Mouse (Mus musculus): ENCODE measurements at regions not wholly inside any gene's neighbourhood (a gene's known extent, or its start where the extent isn't known, plus 50 kb on each side); places are given as distances from the start of the nearest gene placed in this dataset.

GRCm38 (mm10) chr1:92776353-92776752, 55.1 kb upstream of the Gpc1 start:
- no peak for DNase-seq (ENCODE audit: low read depth)

- DNase-seq (ENCODE audit: low read depth), result no peak
Measured at GRCm38 (mm10) chr1:92775908-92776307, 55.5 kb upstream of the Gpc1 start.

- no peak for DNase-seq (ENCODE audit: low read depth)
Measured at GRCm38 (mm10) chr1:92774743-92775692, 56.4 kb upstream of the Gpc1 start.

- DNase-seq (ENCODE audit: low read depth), result no peak
Measured at GRCm38 (mm10) chr1:92774006-92774405, 57.4 kb upstream of the Gpc1 start.

GRCm38 (mm10) chr1:92772784-92773113, 58.7 kb upstream of the Gpc1 start:
- no peak for DNase-seq (ENCODE audit: low read depth)

GRCm38 (mm10) chr1:92772101-92772783, 59.2 kb upstream of the Gpc1 start:
- peak; percentile 70 for DNase-seq (ENCODE audit: low read depth)

- DNase-seq (ENCODE audit: low read depth), result peak; percentile 60
Measured at GRCm38 (mm10) chr1:92769696-92770095, 61.7 kb upstream of the Gpc1 start.

GRCm38 (mm10) chr1:92769156-92769555, 62.3 kb upstream of the Gpc1 start:
- no peak for DNase-seq (ENCODE audit: low read depth)

- DNase-seq (ENCODE audit: low read depth), result no peak
Measured at GRCm38 (mm10) chr1:92766496-92766895, 64.9 kb upstream of the Gpc1 start.

- DNase-seq (ENCODE audit: low read depth), result peak; percentile 67
Measured at GRCm38 (mm10) chr1:92754793-92755488, 76.5 kb upstream of the Gpc1 start.

- peak; percentile 84 for DNase-seq (ENCODE audit: low read depth)
Measured at GRCm38 (mm10) chr1:92751700-92752136, 79.7 kb upstream of the Gpc1 start.

GRCm38 (mm10) chr1:92749475-92749874, 82.0 kb upstream of the Gpc1 start:
- no peak for DNase-seq (ENCODE audit: low read depth)

- DNase-seq (ENCODE audit: low read depth), result peak; percentile 64
Measured at GRCm38 (mm10) chr1:92745284-92745683, 86.2 kb upstream of the Gpc1 start.

- DNase-seq (ENCODE audit: low read depth), result peak; percentile 44
Measured at GRCm38 (mm10) chr1:92744528-92745241, 86.8 kb upstream of the Gpc1 start.

GRCm38 (mm10) chr1:92742881-92743621, 88.4 kb upstream of the Gpc1 start:
- DNase-seq (ENCODE audit: low read depth), result peak; percentile 58

GRCm38 (mm10) chr1:92742300-92742699, 89.1 kb upstream of the Gpc1 start:
- no peak for DNase-seq (ENCODE audit: low read depth)

GRCm38 (mm10) chr1:92741047-92741446, 90.4 kb upstream of the Gpc1 start:
- no peak for DNase-seq (ENCODE audit: low read depth)

GRCm38 (mm10) chr1:92737600-92738197, 89.1 kb upstream of the Otos start:
- no peak for DNase-seq (ENCODE audit: low read depth)

- DNase-seq (ENCODE audit: low read depth), result no peak
Measured at GRCm38 (mm10) chr1:92736411-92736810, 87.8 kb upstream of the Otos start.

GRCm38 (mm10) chr1:92733732-92734131, 85.1 kb upstream of the Otos start:
- no peak for DNase-seq (ENCODE audit: low read depth)
